Mouse (Mus musculus) heart, adult 2 months (tissue): ENCODE results near the gene Lrch3.

Experiments
- CTCF ChIP-seq: fragments of 200-600 bp; IDR thresholded peaks from 2 replicates; pipeline ENCODE4 v1.8.1; 2022; ENCODE audit warnings: antibody characterized with exemption, mild to moderate bottlenecking, moderate library complexity
- EP300 ChIP-seq: fragments of 200-500 bp; IDR thresholded peaks from 2 replicates; pipeline ENCODE4 v1.6.1; 2011; ENCODE audit warnings: low read depth, low read length, control low read depth; ENCODE audit not compliant: insufficient read depth
- POLR2A ChIP-seq: fragments of 200-500 bp; IDR thresholded peaks from 2 replicates; pipeline ENCODE4 v1.6.1; 2011; ENCODE audit warnings: mild to moderate bottlenecking, low read depth, low read length, control low read depth; ENCODE audit not compliant: insufficient read depth

DNA sequence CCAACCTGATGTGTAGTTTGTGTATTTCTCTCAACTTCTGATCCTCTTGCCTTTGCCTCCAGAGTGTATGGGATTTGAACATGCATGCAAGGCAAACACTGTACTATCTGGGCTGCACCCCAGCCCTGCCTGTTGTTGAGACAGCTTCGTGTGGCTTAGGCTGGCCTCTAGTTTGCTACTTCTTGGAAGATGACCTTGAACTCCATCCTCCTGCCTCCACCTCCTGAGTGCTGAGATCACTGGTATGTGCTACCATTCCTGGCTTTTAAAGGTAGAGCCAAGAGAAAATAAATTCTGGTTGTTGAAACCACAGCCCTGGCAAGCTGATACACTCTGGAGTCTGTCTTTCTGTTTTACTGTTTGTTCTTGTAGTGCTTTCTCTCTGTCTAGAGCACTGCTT lies 21.2 kb downstream of the Lrch3 start:
- TF ChIP-seq CTCF = no peak
- no peak for TF ChIP-seq POLR2A
- TF ChIP-seq EP300 = no peak
